Comparison of ENCODE assay signal across 21 mouse cellular contexts in the genomic region with DNA sequence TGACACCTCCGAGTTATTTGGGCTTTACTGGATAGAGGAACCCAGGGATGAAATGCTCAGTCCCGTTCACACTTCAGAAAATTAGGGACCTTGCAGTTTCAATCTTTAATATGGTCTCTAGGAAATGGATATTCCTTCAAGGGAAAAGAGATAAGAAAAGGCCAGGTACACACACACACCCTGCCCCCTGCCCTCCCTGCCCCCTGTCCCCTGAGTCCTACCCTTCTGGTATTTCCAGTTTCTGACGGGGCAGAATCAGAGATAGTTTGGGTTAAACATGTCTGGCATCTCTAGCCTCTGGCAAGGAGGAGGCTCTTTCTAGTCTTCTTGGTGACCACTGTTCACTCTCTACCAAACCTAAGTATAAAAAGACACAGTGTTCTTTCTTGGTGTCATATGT. TPM values are rescaled to one million over a fixed set of nuclear protein-coding genes. Genes with fewer than 3 reads are reported as not detected.
"Had no signal": no experiment of that assay in that cellular context is flagged by ENCODE, and none has a peak within 500 bp of the region (broad histone marks: within the 10 kb centered on the region; RNA-seq: fewer than 3 reads in every experiment).

No protein-coding gene starts in this region.

- H3K27ac ChIP-seq: lung, embryonic 15.5 days; macrophage; midbrain, embryonic 12.5 days; midbrain, embryonic 15.5 days; neural tube, embryonic 12.5 days; stomach, embryonic 15.5 days; stomach, postnatal 0 days had no signal

- DNase-seq: lung, adult 2 months; lung, postnatal 14 days; lung, postnatal 36 days; right cerebral cortex, postnatal 14 days; thymus, adult 2 months; thymus, postnatal 25 days; thymus, postnatal 4 days had no signal

- H3K27me3 ChIP-seq: lung, embryonic 15.5 days; megakaryocyte, embryonic 14.5 days; midbrain, embryonic 12.5 days; midbrain, embryonic 15.5 days; neural tube, embryonic 12.5 days; stomach, embryonic 15.5 days had no signal

- ATAC-seq: lung, postnatal 0 days; midbrain, embryonic 15.5 days had no signal

- H3K4me1 ChIP-seq: lung, embryonic 15.5 days; midbrain, embryonic 12.5 days; midbrain, embryonic 15.5 days; neural tube, embryonic 12.5 days; stomach, embryonic 15.5 days had no signal

- H3K36me3 ChIP-seq: lung, embryonic 15.5 days; midbrain, embryonic 12.5 days; midbrain, embryonic 15.5 days; neural tube, embryonic 12.5 days; stomach, embryonic 15.5 days had no signal

- H3K4me3 ChIP-seq: lung, embryonic 15.5 days; megakaryocyte, embryonic 14.5 days; midbrain, embryonic 12.5 days; midbrain, embryonic 15.5 days; neural tube, embryonic 12.5 days; stomach, embryonic 15.5 days had no signal

- H3K4me2 ChIP-seq: lung, embryonic 15.5 days; midbrain, embryonic 12.5 days; midbrain, embryonic 15.5 days; neural tube, embryonic 12.5 days; stomach, embryonic 15.5 days had no signal

- H3K9ac ChIP-seq: lung, embryonic 15.5 days; midbrain, embryonic 12.5 days; midbrain, embryonic 15.5 days; neural tube, embryonic 12.5 days; stomach, embryonic 15.5 days had no signal

- H3K9me3 ChIP-seq: lung, embryonic 15.5 days; megakaryocyte, embryonic 14.5 days; midbrain, embryonic 12.5 days; midbrain, embryonic 15.5 days; neural tube, embryonic 12.5 days; stomach, embryonic 15.5 days had no signal

RNA-seq across cellular contexts. Expression of a gene that starts 49.9 kb away (rescaled TPM):
- polyA plus RNA-seq: liver, embryonic 16.5 days; lung, adult 2 months; lung, embryonic 15.5 days; lung, postnatal 0 days; macrophage; midbrain, embryonic 12.5 days; midbrain, embryonic 15.5 days; midbrain, postnatal 0 days; neural tube, embryonic 12.5 days; neural tube, embryonic 14.5 days; spleen, adult 2 months; stomach, embryonic 15.5 days; stomach, postnatal 0 days; thymus, adult 2 months; urinary bladder, adult 2 months had no signal
